Mouse (Mus musculus) lung, embryonic 15.5 days (tissue): Measurements from ENCODE around the gene Trim26. TPM values are rescaled to one million over a fixed set of nuclear protein-coding genes. Genes with fewer than 3 reads are reported as not detected.
"Not testable (repeated sequence)": the region's sequence is repeated elsewhere in the genome, so short reads cannot be mapped to it uniquely, and the experiment has no call there.

ENCODE experiments used
- ATAC-seq: fragments of 200-750 bp; cut with Nextera tagmentation; 2 replicates; pipeline ENCODE4 v1.8.0; 2017; ENCODE audit warnings: moderate number of reproducible peaks, borderline replicate concordance; ENCODE audit not compliant: low FRiP score, low TSS enrichment; ENCODE audit errors: extremely low read depth
- H3K27ac ChIP-seq: fragments of 300-500 bp; sonication (generic); 2 replicates; pipeline ENCODE4 v1.5.1; 2015; ENCODE audit warnings: moderate library complexity, mild to moderate bottlenecking, inconsistent platforms
- H3K27me3 ChIP-seq: fragments of 300-500 bp; sonication (generic); 2 replicates; pipeline ENCODE4 v1.6.1; 2015; ENCODE audit warnings: inconsistent platforms
- H3K36me3 ChIP-seq: fragments of 300-500 bp; sonication (generic); 2 replicates; pipeline ENCODE4 v1.6.1; 2015; ENCODE audit warnings: inconsistent platforms
- H3K4me1 ChIP-seq: fragments of 300-500 bp; sonication (generic); 2 replicates; pipeline ENCODE4 v1.6.1; 2015; ENCODE audit warnings: inconsistent platforms
- H3K4me2 ChIP-seq: fragments of 300-500 bp; sonication (generic); 2 replicates; pipeline ENCODE4 v1.6.1; 2015; ENCODE audit warnings: inconsistent platforms, mild to moderate bottlenecking, moderate library complexity
- H3K4me3 ChIP-seq: fragments of 300-500 bp; sonication (generic); 2 replicates; pipeline ENCODE4 v1.5.1; 2015; ENCODE audit warnings: mild to moderate bottlenecking, inconsistent platforms
- H3K9ac ChIP-seq: fragments of 300-500 bp; sonication (generic); 2 replicates; pipeline ENCODE4 v1.6.1; 2015; ENCODE audit warnings: inconsistent platforms
- H3K9me3 ChIP-seq: fragments of 300-500 bp; sonication (generic); 2 replicates; pipeline ENCODE4 v1.6.1; 2016; ENCODE audit warnings: inconsistent platforms
- WGBS: fragments of 180-500 bp; shearing (Covaris S2); methylation state at CpG from one replicate; pipeline ENCODE4 v1.1.7; 2015; 5-methylcytosine and 5-hydroxymethylcytosine counted together
- polyA plus RNA-seq: library from polyadenylated mRNA; unstranded; fragments of >200 nt; fragmentation: Nextera tagmentation; extraction: Ambion mirVana; gene quantifications from 2 replicates; pipeline ENCODE4 v1.2.1, GENCODE M21; 2015

Gene Trim26
- polyA plus RNA-seq = 39.2 and 43.6 TPM in 2 replicates

DNA sequence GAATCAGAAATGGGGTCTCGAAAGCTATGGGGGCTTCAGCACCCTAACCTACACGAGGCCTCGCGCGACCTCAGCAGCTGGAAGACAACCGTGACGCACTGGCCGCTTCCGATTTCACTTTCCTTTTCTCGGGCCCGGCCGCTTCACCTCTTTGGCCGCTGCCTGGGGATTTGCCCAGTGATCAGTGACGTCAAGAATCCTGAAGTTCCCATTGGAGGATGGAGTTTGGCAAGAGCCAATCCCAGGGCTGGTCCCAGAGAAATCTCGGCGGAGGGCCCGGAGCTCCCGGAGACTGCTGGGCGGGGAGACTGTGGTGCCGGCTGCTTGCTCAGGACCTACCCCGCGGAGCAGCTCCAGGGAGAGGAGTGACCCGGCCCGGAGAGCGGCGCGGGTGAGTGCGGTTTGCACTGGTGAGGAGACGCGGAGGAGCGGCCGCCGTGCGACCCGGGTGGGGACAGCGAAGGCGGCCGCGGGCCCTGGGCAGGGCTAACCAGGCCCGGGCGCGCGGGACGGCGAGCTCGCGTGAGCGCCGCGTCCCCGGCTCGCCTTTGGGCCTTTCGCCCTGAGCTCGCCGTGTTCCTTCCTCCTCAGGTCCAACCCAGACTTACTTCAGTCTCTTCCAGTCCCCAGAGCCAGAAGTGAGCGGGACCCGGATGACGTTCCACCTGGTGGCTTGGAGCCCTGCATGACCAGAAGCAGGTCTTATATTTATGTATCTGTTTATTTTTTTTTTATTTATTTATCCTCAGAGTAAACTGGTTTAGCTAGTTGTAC lies at the start of gene Trim26:
Gene Trim26 (plus strand): TSS at position 261 of the 774 bp plus-strand sequence.
- peak; percentile 98 for ATAC-seq
- Histone ChIP-seq H3K4me3 (peak within 1 kb of the TSS; percentile 87), H3K27ac (peak within 1 kb of the TSS; percentile 98), H3K36me3 (0 out of 2 replicates have a peak, but pooled peaks cover 2% of the 10 kb centered on the region), H3K4me2 (peak within 1 kb of the TSS; percentile 79), H3K9ac (peak within 1 kb of the TSS; percentile 89), H3K9me3 (no peaks in the 10 kb centered on the region), H3K27me3 (no peaks in the 10 kb centered on the region), H3K4me1 (peaks cover 20% of the 10 kb centered on the region)
- under 1% methylated on average over 50 of the region's 58 CpGs for WGBS

DNA sequence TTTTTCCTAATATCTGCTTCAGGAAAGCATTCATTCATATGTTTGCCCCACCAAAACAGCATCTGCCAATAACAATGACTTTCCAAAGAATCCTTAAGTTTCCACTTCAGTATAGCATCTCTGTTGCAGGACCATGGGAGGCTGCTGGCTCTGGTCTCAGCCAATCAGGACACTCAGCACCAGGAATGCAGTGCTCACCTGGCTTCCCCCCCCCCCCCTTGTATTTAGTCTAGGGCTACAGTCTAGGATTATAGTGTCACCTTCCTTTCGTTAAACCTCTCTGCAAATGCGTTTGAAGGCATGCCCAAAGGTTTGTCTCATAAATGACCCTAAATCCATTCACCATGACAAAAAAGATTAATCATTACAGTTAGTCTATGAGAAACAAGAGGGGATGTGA lies 48.6 kb upstream of the Trim26 start:
- 71% methylated on average over 2 of the region's 2 CpGs for WGBS
- no peak overlapping the region for H3K9ac ChIP-seq
- H3K4me1 ChIP-seq = no peaks in the 10 kb centered on the region
- H3K27me3 ChIP-seq = no peaks in the 10 kb centered on the region
- H3K36me3 ChIP-seq = no peaks in the 10 kb centered on the region
- no peak overlapping the region for H3K27ac ChIP-seq
- no peaks in the 10 kb centered on the region for H3K9me3 ChIP-seq
- no peak for ATAC-seq
- no peak overlapping the region for H3K4me2 ChIP-seq
- H3K4me3 ChIP-seq = no peak overlapping the region

DNA sequence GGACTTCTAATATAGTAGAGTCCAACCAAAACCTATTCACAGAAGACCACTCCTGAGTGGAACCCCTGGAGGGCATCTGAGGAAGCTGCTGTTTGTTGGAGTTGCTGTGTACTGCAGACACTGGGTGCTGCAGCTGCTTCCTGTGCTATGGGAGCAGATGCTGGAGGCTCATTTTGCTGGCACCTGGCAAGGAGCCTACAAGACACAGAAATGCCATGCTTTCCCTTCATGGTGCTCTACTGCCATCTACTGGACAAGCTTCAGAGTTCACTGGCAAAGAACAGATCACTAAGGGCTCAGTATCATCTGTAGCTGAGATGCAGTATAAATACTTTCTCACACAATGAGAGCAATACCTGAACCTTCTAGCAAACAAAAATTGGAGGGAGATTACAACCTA lies 48.1 kb upstream of the Trim26 start:
- H3K9me3 ChIP-seq, H3K9ac ChIP-seq, H3K27me3 ChIP-seq, ATAC-seq, H3K27ac ChIP-seq, H3K36me3 ChIP-seq, H3K4me1 ChIP-seq, H3K4me2 ChIP-seq, H3K4me3 ChIP-seq: not testable (repeated sequence)

DNA sequence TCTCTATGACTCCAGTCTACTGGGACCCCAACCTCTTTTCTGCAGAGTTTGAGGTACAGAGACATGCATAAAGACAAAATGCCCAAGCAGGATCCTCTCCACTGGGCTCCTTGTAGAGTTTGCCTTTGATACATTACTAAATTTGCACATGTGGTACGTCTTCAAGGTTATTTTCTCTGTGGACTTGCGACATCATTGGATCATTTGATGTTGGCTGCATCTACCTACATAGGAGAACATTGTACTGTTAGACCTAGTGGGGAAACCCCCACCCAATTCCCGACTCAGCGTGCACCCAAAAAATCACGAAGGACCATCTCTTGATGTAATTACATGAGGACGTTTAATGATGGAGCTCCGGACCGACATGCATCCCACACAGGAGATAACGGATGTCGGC lies 37.4 kb upstream of the Trim26 start:
- Histone ChIP-seq H3K9ac (no peak overlapping the region), H3K27me3 (no peaks in the 10 kb centered on the region), H3K4me1 (no peaks in the 10 kb centered on the region), H3K27ac (no peak overlapping the region), H3K4me2 (no peak overlapping the region), H3K9me3 (no peaks in the 10 kb centered on the region), H3K36me3 (no peaks in the 10 kb centered on the region), H3K4me3 (no peak overlapping the region)
- no peak for ATAC-seq
- 51% methylated on average over 10 of the region's 10 CpGs for WGBS

DNA sequence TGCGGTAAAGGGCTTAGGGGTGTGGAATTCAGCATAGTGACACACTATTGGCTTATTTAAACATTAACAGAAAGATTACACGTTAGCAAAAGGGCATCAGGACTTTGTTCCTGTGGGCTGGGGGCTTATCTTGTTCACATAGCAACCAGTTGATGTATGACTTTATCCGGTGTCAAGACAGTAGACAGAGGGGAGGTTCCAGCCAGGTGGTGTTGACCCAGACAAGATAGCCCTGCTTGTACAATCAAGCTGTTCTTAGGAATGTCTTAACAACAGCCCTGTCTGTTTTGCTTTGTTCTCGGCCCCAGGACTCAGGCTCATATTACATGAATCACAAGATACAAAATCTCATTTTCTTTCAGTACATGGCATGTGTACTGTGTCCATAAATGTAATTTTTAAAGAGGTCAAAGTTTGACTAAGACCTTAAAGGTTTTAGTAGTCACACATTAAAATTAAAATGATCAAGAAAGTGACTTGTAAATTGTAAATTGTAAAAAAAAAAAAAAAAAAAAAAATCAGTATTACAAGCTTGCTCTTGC lies 36.9 kb upstream of the Trim26 start:
- ATAC-seq, H3K4me2 ChIP-seq, H3K36me3 ChIP-seq, H3K27me3 ChIP-seq, H3K27ac ChIP-seq, H3K9ac ChIP-seq, H3K9me3 ChIP-seq, H3K4me3 ChIP-seq, H3K4me1 ChIP-seq: not testable (repeated sequence)
- WGBS = 14% methylated on average over 4 of the region's 4 CpGs

DNA sequence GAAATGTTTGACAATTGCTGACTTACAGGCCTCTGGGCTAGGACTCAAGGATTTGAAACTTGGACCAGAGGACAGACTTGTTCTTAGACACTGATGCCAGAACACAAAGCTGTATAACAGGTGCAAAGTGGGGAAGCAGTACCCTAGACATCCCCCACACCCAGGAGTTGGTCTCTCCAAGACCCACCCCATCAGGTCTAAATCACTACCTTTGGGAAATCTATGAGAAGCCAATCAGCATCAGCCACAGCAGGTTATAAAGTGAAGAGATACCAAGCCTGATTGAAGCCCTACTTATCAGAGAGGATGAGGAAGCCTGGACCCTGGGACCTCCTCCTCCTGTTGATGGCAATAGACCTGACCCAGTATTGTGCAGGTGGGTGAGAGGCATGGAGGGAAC lies 25.1 kb upstream of the Trim26 start, which contains the start of gene H2-M10.6:
Gene H2-M10.6 (plus strand): TSS at position 301 of the 400 bp plus-strand sequence.
- Histone ChIP-seq H3K36me3 (no peaks in the 10 kb centered on the region), H3K27me3 (no peaks in the 10 kb centered on the region)

DNA sequence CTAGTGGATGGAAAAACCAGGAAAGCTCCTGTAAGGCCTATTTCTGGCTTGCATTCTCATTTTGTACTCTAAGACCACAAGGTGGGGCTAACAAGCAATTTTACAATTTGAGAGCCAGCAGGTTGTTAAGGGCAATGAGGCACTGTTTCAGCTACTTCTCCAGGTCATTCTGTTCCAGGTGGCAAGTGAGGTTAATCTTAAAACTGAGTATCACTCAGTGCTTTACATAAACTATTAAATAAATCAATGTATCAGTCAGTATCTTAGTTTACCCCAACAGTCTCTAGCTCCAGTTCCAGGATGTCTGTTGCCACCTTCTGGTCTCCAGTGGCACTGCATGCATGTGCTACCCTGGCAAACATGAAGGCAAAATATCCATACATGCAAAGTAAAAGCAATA lies 12.9 kb upstream of the Trim26 start:
- no peaks in the 10 kb centered on the region for H3K9me3 ChIP-seq
- H3K4me1 ChIP-seq = no peaks in the 10 kb centered on the region
- H3K27ac ChIP-seq = no peak overlapping the region
- no peak overlapping the region for H3K9ac ChIP-seq
- no peaks in the 10 kb centered on the region for H3K36me3 ChIP-seq
- H3K4me3 ChIP-seq = no peak overlapping the region
- no peak overlapping the region for H3K4me2 ChIP-seq
- H3K27me3 ChIP-seq = no peaks in the 10 kb centered on the region
- no peak for ATAC-seq

More for the DNA sequence above, 25.1 kb upstream of the Trim26 start, which contains the start of gene H2-M10.6:
- Histone ChIP-seq H3K4me2 (no peak within 1 kb of the TSS), H3K27ac (no peak within 1 kb of the TSS), H3K4me1 (no peaks in the 10 kb centered on the region), H3K9me3 (no peaks in the 10 kb centered on the region), H3K4me3 (no peak within 1 kb of the TSS), H3K9ac (no peak within 1 kb of the TSS)
- ATAC-seq = no peak

DNA sequence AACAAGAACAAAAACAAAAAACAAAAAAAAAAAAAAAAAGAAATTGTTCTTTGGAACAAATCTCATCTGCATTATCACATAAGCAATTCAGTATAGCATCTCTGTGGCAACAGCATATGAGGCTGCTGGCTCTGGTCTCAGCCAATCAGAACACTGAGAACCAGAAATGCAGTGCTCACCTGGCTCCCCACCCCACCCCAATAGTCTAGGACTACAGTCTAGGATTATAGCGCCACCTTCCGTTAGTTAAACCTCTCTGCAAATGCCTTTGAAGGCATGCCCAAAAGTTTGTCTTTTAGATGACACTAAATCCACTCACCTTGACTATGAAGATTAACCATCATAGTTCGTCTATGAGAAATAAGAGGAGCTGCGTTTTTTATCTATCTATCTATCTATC lies 11.4 kb upstream of the Trim26 start:
- no peaks in the 10 kb centered on the region for H3K4me1 ChIP-seq
- H3K9ac ChIP-seq = no peak overlapping the region
- no peaks in the 10 kb centered on the region for H3K36me3 ChIP-seq
- ATAC-seq = no peak
- no peak overlapping the region for H3K27ac ChIP-seq
- no peaks in the 10 kb centered on the region for H3K9me3 ChIP-seq
- no peak overlapping the region for H3K4me2 ChIP-seq
- no peaks in the 10 kb centered on the region for H3K27me3 ChIP-seq
- 20% methylated on average over 4 of the region's 4 CpGs for WGBS
- H3K4me3 ChIP-seq = no peak overlapping the region

DNA sequence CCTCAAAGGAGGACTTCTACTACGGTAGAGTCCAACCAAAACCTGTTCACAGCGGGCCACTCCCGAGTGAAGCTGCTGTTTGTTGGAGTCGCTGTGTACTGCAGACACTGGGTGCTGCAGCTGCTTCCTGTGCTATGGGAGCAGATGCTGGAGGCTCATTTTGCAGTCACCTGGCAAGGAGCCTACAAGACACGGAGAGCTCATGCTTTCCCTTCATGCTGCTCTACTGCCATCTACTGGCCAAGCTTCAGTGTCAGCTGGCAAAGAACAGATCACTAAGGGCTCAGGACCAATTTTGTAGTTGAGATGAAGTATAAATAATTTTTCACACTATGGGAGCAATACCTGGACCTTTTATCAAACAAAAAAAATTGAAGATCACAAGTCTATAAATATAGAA lies 10.9 kb upstream of the Trim26 start:
- not testable (repeated sequence) for H3K9me3 ChIP-seq, H3K9ac ChIP-seq, H3K27me3 ChIP-seq, H3K4me1 ChIP-seq, H3K4me3 ChIP-seq, H3K36me3 ChIP-seq, H3K27ac ChIP-seq
- 0 out of 2 replicates have a peak overlapping the region, but pooled peaks have one; percentile 16 for H3K4me2 ChIP-seq
- peak; percentile 57; the same call in 1 of the 2 replicates for ATAC-seq
- WGBS = 11% methylated on average over 5 of the region's 5 CpGs

DNA sequence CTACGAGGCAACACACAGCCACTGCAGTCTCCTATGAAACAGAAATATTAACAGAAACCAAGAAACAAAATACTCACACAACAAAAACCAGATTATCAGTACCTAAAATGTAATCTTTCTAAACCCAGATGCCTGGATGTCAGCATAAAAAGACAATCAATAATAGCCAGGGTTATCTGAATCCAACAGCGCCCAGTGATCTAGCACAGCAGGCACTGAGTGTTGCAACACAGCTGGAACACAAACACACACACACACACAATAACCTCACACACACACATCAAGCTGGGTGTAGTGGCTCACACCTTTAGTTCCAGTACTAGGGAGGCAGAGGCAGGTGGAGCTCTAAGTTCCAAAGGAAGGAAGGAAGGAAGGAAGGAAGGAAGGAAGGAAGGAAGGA lies 8.4 kb upstream of the Trim26 start:
- no peaks in the 10 kb centered on the region for H3K4me1 ChIP-seq
- H3K9ac ChIP-seq = no peak overlapping the region
- H3K36me3 ChIP-seq = no peaks in the 10 kb centered on the region
- H3K27ac ChIP-seq = no peak overlapping the region
- no peak overlapping the region for H3K4me2 ChIP-seq
- no peak overlapping the region for H3K4me3 ChIP-seq
- no peak for ATAC-seq
- H3K9me3 ChIP-seq = no peaks in the 10 kb centered on the region
- WGBS = 76% methylated on average over 2 of the region's 2 CpGs
- no peaks in the 10 kb centered on the region for H3K27me3 ChIP-seq

DNA sequence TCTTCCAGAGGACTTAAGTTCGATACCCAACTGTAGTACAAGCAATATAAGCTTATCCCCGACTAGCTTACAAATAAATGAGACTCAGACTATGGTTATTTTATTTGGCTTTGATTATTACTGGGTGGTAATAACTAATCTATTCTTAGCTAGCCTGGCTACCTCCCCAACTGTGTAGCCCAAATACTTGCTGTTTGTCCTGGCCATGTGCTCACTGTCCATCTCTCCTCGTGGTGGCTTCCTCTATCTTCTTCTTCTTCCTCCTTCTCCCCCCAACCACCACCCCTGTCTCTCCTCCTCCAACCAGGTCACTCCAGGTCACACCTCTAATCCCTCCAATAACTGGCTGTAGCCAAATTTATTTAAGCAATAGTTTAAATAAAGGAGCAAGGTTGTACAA lies 6.5 kb upstream of the Trim26 start:
- Histone ChIP-seq H3K4me2 (no peak overlapping the region), H3K4me1 (no peaks in the 10 kb centered on the region), H3K9me3 (no peaks in the 10 kb centered on the region), H3K36me3 (no peaks in the 10 kb centered on the region), H3K27me3 (no peaks in the 10 kb centered on the region), H3K9ac (no peak overlapping the region), H3K27ac (no peak overlapping the region), H3K4me3 (no peak overlapping the region)
- ATAC-seq = no peak
- WGBS = 76% methylated on average over 3 of the region's 3 CpGs

DNA sequence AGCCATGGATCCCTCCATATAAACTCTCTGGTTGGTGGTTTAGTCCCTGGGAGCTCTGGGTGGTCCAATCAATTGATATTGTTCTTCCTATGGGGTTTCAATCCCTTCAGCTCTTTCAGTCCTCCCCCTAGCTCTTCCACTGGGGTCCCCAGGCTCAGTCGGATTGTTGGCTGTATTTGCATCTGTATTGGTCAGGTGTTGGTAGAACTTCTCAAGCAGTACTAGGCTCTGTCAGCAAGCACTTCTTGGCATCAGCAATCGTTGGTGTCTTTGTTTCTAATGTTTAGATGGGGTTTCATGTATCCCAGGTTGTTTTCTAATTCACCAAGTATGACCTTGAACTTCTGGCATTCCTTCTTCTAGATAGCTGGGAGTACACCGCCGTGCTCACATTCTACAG lies 4.2 kb upstream of the Trim26 start:
- no peak overlapping the region for H3K4me2 ChIP-seq
- no peak overlapping the region for H3K9ac ChIP-seq
- H3K27ac ChIP-seq = no peak overlapping the region
- H3K36me3 ChIP-seq = no peaks in the 10 kb centered on the region
- no peak for ATAC-seq
- no peaks in the 10 kb centered on the region for H3K27me3 ChIP-seq
- H3K9me3 ChIP-seq = no peaks in the 10 kb centered on the region
- H3K4me3 ChIP-seq = no peak overlapping the region
- peaks cover 12% of the 10 kb centered on the region for H3K4me1 ChIP-seq
- 52% methylated on average over 4 of the region's 4 CpGs for WGBS
